Mouse (Mus musculus) skeletal muscle tissue, adult 2 months (tissue): Measurements from ENCODE around the gene Twnk.

Source experiments
- DNase-seq: peaks from one replicate; pipeline ENCODE4 v3.0.0-alpha.2; 2012; ENCODE audit warnings: low read depth, low spot score

The Twnk gene

DNA sequence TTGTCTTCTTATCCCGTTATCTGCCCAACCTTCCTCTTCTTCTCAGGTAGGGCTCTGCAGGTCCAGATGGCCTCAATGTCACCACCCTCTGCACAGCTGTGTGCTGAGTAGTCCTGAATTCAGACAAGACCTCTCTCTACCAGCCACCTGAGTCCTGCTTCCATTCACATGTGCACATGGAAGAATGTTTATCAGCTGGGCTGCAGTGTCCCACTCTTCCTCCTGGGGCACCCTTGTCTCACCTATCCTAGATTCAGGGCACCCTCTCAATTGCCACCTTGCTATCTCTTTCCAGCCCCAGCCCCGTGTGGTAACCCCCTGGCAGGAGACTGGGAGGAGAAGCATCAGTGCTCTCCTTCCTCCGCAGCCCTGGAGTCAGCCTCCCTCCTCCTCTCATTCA, 3.2 kb upstream of the Twnk start:
- DNase-seq: no peak

DNA sequence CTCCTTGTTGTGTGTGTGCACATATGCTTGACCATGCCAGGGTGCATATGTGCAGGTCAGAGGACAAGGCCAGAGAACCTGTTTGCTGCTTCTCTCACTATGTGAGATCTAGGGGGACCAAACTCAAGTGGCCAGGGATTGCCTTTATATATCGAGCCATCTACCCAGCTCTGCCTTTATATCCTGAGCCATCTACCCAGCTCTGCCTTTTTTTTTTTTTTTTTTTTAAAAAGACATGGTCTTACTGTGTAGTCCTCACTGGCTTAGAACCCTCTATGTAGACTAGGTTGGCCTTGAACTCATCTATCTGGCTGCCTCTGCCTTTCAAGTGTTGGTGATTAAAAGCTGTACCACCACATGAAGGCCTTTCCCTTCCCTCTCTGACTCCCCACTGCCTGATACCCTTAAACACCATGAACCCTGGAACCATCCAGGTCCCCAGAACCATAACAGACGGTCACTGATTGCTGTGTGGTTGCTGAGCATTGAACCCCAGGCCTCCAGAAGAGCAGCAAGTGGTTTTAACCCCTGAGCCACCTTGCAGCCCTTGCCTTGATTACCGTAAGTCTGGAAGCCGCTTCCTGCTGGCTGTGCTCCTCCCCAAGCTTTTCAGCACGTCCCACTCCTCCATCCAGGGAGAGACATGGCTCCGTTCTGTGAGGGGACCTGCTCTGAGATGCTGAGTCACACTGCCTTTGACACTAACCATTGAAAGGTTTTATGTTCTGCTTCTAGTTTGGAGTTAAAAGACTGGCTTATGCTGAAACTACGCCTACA, 1.5 kb upstream of the Twnk start:
- no peak for DNase-seq

DNA sequence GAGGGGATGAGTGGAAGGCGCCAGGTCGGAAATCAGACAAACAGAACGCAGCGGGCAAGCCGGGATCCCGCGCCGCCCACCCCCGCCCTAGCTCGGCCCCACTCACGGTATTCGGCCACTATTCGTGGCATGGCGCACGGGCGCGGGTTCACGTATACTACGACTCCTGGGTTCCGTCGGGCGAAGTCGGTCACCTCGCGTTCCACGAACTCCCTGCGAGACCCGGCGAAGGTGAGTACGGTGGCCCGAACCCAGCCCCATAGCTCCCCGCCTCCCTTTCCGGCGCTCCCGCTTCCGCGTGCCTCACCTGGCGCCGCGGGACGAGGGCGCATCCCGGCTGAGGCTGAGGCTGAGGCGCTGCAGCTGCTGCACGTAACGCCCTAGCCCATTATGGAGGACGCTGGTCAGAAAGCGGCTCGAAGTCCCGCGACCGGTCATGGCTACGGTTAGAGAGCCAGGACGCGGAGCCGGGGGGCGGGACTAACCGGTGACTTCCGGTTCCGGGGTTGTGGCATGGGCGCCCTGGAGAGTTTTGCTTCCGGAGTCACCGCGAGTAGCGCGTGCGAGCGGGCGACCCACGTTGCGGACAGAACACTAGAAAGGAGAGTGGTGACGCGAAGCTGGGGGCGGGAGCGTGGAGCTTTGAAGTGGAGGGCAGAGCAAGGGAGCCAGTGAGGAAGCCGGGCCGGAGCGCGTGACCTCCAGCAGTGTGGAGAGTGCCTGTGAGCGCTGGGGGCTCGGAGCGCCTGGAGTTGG, 672 bp downstream of the Twnk start, which contains the start of gene Mrpl43:
Gene Mrpl43 (minus strand): TSS at position 486 of the 756 bp plus-strand sequence.
- peak; percentile 87 for DNase-seq

DNA sequence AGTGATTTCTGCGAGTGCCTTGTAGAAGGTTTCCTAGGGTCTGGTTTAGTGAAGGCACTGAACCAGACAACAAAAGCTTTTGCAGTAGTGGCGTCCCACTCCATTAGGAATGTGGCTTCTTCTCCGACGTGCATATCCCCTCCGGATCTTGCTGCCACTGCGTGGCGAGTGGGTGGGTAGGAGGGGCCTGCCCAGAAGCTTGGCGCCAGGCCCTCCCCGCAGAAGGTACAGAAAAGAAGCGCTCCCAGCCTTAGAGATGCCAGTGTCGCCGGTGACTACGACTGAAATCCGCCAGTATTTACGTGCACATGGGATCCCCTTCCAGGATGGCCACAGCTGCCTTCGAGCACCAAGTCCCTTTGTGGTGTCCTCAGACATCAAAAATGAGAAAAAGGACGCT, 1.6 kb downstream of the Twnk start:
- DNase-seq: no peak

DNA sequence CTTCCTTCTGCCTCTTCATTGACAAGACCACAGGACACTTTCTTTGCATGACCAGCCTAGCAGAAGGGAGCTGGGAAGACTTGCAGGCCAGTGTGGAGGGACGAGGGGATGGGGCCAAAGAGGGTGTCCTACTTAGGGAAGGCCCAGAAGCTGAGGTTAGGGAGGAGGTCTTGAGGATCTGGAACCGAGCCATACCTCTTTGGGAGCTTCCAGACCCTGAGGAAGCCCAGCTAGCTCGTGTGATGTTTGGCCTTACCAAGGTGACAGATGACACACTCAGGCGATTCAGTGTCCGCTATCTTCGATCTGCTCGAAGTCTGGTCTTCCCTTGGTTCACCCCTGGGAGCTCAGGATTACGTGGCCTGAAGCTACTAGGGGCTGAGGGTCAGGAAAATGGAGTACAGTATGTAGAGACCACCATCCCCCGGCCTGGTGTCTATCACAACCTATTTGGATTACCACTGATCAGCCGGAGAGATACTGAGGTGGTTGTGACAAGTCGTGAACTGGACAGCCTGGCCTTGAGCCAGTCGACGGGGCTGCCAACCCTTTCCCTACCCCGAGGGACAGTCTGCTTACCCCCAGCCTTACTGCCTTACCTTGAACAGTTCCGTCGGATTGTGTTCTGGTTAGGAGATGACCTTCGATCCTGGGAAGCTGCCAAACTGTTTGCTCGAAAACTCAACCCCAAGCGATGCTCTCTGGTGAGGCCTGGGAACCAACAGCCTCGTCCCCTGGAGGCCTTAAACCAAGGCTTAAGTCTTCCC, 2.1 kb downstream of the Twnk start:
- no peak for DNase-seq

DNA sequence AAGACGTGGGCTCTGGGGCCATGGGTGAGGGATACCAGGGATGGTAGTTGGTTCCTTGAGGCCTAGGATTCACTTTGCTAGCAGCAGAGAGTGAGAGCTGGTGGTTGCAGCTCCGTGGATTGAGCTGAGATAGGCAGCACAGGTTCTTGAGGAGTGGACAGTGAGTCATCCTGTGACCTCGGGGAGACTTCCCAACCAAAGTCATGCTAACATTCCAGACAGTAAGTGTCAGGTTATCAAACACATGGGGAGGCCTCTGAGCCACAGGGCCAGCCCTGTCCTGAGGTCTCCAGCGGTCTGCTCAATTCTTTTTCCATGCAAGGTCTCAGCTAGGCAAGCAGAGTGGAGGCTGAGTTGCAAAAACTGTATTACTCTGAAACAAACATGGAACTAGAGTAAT, 5.2 kb downstream of the Twnk start:
- DNase-seq: no peak

DNA sequence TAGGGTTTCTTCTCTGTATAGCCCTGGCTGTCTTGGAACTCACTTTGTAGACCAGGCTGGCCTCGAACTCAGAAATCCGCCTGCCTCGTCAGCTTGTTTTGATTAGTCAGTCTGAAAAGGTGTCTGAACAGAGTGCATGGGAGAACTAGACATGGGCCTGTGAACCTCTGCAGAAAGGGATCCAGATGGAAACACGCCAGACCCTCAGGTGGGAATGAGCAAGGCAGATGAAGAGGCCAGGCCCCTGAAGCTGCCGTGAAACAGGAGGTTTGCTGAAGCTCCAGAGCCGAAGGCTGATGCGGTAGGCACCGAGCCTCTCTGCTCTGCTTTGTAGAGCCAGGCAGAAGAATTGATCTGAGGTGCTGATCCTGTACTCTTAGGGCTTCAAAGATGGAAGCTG, 6.8 kb downstream of the Twnk start:
- DNase-seq: no peak

DNA sequence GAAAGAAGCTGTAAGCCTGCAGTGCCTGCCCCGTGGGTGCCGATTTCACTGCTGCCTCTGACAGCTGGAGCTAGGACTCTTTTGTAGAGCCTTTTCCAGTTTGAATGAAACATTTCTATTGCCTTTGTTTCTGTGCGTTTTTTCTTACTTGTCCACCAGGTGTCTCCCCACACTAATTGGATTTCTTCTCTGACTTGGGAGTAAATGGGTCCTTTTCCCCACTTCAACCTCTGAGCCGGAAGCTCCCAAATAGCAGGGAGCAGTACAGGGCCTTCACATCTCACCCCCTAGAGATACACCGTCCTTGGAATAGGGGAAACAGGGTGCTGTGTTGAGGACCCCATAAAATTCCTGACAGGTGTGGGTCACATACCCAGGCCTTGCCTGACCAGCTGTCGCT, 7.2 kb downstream of the Twnk start:
- DNase-seq: no peak

DNA sequence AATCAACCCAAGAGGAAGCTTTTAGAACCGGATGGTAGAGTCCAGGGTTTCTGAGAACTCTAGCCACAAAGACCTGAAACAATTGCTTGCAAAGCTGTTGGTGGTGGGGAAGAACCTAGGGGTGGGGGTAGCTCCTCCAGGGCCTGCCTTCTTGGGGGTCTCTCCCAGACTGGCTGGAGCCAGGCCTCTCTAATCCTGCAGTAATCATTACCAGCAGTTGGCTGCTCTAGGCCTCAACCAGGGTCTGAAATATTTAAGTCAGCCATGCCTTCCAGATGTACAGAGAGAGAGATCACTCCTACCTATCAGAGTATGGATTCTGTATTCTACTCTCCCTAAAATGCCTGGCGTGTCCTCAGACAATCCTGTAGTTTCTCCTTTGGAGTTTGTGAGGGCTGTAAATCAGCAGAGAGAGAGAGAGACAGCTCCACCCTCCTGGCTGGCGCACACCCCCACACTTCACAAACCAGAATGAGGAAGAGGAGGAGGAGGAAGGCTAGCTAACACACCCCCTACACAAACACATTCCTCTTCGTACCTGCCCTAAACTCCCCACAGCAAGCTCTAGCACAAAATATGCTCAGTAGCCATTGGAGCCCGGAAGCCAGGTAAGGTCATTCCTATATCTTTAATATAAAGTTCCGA, 8.2 kb downstream of the Twnk start:
- DNase-seq: no peak

DNA sequence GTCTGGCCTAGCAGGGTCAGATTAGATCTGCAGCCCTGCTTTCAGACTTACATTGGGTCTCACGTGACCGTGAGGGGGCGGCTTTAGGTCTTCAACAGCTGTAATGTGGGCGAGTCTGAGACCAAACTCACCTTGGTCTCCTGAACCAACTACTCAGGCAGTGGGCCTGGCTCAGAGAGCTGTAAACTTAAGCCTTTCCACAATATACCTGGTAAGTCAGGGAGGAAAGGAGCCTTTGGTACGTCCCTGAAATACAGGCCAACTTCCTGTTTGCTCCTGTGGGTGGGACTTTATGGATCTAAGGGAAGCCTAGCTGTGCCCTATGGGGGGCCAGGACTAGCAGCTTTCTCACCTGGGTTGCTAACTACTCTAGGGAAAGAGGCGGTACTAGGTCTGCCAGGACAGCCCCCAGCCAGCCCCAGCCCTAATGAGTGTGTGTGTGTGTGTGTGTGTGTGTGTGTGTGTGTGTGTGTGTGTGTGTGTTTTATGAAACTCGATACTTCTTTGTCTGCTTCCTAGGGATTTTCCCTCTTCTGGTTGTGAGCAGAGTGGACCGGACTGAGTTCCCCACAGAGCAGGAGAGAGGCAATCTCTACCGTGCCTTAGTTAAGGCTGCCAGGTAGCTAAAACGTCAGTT, 9.0 kb downstream of the Twnk start, which contains the start of gene Lzts2:
Gene Lzts2 (plus strand): TSS at position 80 of the 637 bp plus-strand sequence.
- DNase-seq: no peak

DNA sequence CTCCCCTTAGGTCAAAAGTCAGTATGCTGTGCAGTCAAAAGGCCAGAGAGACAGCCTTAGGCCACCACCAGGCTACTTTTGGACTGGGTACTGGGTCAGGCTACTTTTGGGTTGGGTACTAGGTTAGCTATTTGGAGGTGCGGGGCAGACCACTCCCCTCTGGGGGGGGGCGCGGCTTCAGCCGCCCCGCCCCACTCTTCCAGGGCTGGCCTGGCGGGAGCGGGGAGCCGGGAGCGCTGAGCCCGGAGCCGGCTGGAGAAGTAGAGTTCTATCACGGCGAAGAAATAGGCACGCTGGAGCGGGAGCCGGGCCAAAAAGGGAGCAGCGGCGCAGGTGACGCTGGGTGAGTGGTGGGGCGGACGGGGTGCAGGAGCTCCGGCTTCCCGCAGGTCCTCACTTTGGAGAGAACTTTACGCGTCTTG, 9.5 kb downstream of the Twnk start:
- no peak for DNase-seq

DNA sequence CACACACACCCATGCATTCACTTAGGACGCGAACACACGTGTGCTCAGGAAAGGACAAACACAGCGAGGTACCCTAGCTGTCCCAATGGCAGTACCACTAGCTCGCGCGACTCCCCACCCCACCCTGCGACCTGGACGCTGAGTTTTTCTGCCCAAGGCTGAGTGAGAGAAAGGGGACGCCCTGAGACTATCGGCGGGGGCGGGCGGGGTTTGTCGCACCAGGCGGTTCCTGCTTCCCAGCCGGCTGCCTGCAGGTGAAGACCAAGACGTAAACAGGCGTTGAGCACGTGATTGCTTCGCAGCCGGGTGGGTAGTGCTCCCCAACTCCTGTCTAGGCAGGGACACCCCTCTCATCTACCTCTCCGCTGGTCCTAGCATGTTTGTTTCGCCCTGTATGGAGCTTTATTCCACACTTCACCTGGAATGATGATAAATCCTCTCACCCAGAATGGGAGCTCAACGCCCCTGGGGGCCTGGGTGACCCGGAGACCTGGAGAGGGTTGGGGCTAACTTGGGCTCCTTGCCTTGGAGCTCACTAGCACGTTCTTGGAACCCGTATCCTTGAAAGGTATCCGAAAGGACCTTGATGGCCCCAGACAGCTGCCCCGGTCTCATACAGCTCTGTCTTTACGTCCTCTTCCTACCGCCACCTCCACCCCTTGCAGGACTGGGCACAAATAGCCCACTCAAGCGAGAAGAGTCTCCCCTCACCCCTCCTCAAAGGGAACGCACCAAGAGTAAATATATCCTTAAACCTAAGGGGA, 10.2 kb downstream of the Twnk start:
- peak; percentile 72 for DNase-seq

DNA sequence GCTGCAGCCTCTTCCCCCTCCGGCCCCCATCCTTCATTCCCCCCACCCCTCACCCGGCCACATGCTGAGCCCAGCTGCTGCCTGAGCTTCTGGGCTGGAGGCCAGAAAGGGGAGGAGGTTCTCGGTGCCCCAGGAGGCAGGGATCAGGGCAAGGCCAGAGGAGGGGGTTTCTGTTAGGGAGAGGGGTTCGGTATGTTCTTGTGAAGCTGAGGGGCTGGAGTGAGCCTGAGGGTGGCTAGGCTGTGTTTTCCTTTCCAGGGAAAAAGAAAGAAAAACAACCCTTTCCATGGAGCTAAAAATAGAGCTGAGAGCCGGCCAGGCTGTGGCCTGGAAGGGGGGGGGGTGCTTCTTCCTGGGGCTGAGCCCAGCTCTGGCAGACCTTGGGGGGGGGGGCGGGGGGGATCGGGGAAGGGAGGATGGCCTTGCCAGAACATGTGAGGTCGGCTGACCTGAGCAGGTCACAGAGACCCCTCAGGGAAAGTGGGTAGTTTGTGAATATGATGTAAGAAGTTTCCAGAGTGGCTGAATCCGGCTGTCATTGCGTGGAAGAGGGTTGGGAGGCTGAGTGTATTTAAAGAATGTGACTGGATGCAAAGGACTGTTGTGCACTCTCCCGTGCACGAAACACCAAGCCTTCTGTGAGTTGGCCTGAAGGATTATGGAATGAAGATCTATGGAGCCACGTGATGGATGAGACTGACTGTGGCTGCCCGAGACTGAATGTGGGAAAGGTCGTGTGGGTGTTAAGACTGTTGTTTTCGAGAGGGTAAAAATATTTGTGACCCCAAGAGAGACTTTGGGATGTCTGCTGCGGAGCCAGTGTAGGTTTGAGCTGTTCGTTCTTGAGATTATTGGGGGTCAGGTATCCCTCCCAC, 11.1 kb downstream of the Twnk start:
- DNase-seq: peak; percentile 86

DNA sequence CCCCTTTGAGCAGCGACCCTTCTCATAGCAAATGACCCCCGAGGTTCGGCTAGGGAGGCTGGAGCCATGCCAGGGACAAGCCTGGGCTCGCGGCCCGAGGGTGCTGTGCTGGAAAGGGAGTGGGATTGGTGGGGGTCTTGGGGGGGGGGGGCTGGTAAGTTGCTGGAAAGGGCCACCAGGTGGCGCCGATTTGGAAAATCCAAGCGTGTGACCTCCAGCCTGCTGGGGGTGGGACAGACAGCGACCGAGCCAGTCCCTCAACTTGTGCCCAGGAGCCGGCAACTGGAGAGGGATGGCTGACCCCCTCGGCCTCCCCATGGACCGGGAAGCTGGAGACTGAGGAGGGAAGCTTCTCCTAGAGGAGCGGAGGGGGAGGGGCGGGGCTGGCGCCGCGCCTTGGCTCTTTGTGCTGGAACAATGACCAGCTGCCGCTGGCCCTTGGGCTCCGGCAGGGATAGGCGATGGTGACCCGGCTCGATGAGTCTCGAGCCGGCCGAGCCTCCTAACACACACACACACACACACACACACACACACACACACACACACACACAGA, 11.8 kb downstream of the Twnk start:
- peak; percentile 87 for DNase-seq

DNA sequence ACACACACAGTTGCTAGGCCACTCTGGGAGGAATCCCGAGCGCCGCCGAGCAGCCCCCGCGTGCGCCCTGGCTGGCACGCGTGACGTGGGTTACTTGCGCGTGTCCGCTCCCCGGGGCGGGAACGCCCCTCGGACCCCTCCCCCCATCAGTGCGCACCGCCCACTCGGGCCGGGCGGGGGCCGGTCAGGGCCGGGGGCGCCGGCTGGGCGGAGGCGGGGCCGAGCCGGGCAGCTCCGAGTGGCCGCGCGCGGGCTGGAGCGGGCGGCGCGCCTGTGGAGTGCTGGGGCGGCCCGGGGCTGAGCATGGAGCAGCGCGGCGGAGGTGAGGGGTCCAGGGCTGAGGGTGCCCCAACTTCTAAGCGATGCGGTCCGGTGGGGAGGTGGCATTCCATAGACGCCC, 12.4 kb downstream of the Twnk start:
- peak; percentile 81 for DNase-seq

DNA sequence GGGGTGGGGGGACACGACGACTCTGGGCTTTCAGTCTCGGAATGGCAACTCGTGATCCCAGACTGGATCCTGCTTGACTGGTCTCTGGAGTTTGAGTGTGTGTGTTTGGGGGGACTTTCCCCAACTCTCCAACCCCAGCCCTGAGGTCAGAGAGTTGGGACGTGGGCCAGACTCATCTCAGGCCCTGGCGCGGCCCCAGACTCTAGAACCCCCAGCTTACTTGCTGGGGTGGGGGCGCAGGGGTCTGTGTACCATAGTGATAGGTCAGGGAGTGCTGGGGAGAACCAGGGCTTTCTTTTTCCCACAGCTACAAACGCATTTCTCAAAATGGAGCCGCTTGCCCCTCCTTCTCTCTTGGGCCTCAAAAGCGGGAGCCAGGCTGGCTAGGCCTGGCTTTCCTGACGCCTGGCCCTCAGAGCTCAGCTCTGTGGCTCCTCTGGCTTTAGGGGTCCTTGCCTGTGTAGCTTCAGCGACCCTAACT, 12.9 kb downstream of the Twnk start:
- no peak for DNase-seq

DNA sequence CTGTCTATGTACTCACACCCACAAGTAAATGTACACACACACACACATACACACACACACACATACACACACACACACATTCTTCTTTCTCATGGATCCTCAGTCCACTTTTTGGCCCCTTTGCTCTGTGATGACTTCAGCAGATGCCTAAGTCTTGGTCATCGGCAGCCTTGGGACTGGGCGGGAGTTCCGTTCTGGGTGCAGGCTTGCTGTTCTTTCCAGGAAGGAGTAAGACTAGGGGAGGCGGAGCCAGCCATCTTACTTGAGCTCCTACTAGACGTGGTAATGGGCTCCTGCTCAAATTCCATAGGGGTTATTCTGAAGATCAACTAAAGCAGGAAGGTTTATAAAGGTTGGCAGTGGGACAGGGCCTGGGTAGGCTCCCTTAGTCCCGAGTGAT, 14.9 kb downstream of the Twnk start:
- peak; percentile 81 for DNase-seq

DNA sequence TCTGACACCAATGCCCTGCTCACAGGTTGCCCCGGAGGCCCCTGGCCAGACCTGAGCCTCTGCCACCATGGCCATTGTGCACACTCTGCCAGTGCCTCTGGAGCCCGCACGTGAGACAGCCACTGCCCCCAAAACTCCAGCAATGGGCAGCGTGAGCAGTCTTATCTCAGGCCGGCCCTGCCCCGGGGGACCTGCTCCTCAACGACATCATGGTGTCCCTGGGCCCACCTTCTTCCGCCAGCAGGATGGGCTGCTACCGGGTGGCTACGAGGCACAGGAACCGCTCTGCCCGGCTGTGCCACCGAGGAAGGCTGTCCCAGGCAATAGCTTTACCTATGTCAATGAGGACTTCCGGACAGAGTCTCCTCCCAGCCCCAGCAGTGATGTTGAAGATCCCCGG, 15.9 kb downstream of the Twnk start:
- DNase-seq: no peak

DNA sequence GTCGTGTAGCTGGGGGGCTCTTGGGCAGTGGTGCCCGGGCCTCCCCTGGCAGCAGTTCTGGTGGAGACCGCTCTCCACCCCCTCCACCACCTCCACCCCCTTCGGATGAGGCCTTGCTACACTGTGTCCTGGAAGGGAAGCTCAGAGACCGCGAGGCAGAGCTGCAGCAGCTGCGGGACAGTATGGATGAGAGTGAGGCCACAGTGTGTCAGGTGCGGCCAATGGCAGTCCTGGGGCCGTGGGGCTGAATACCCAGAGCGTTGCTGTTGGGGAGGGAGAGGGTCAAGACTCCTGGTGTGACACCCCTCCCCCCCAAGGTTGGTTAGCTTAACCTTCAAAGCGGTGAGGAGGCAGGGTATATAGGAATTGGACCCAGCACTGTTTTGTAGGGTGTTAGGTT, 18.5 kb downstream of the Twnk start:
- DNase-seq: no peak
